Mouse (Mus musculus): ENCODE results near the gene Aif1l.

Aif1l gene

GRCm38 (mm10) chr2:31950058-31950871, at the start of gene Aif1l:
Gene Aif1l (plus strand): TSS chr2:31950139.
- peak; percentile 53 for DNase-seq (ENCODE audit: low read depth)

- DNase-seq (ENCODE audit: low read depth), result no peak
These were observed 49.0 kb upstream of the Aif1l start for GRCm38 (mm10) chr2:31900932-31901331.

- DNase-seq (ENCODE audit: low read depth), result no peak
These were observed 48.1 kb upstream of the Aif1l start for GRCm38 (mm10) chr2:31901659-31902362.

GRCm38 (mm10) chr2:31904089-31904488, 45.9 kb upstream of the Aif1l start:
- no peak for DNase-seq (ENCODE audit: low read depth)

- no peak for DNase-seq (ENCODE audit: low read depth)
These were observed 45.3 kb upstream of the Aif1l start for GRCm38 (mm10) chr2:31904622-31905021.

- no peak for DNase-seq (ENCODE audit: low read depth)
These were observed 44.3 kb upstream of the Aif1l start for GRCm38 (mm10) chr2:31905682-31906081.

- DNase-seq (ENCODE audit: low read depth), result no peak
These were observed 43.5 kb upstream of the Aif1l start for GRCm38 (mm10) chr2:31906407-31906806.

GRCm38 (mm10) chr2:31912575-31912974, 37.4 kb upstream of the Aif1l start:
- DNase-seq (ENCODE audit: low read depth), result no peak

- DNase-seq (ENCODE audit: low read depth), result peak; percentile 20
These were observed 35.7 kb upstream of the Aif1l start for GRCm38 (mm10) chr2:31914213-31914612.

- DNase-seq (ENCODE audit: low read depth), result peak; percentile 85
These were observed 34.8 kb upstream of the Aif1l start for GRCm38 (mm10) chr2:31915112-31915511.

- DNase-seq (ENCODE audit: low read depth), result peak; percentile 73
These were observed 32.3 kb upstream of the Aif1l start for GRCm38 (mm10) chr2:31917636-31918035.

GRCm38 (mm10) chr2:31923645-31924044, 26.3 kb upstream of the Aif1l start:
- DNase-seq (ENCODE audit: low read depth), result no peak

GRCm38 (mm10) chr2:31924811-31925210, 25.1 kb upstream of the Aif1l start:
- DNase-seq (ENCODE audit: low read depth), result no peak

GRCm38 (mm10) chr2:31925936-31926335, 24.0 kb upstream of the Aif1l start:
- no peak for DNase-seq (ENCODE audit: low read depth)

- peak; percentile 74 for DNase-seq (ENCODE audit: low read depth)
These were observed 20.3 kb upstream of the Aif1l start for GRCm38 (mm10) chr2:31929664-31930063.

- no peak for DNase-seq (ENCODE audit: low read depth)
These were observed 15.4 kb upstream of the Aif1l start for GRCm38 (mm10) chr2:31934551-31934950.

- no peak for DNase-seq (ENCODE audit: low read depth)
These were observed 14.9 kb upstream of the Aif1l start for GRCm38 (mm10) chr2:31935054-31935453.

GRCm38 (mm10) chr2:31938298-31938697, 11.6 kb upstream of the Aif1l start:
- DNase-seq (ENCODE audit: low read depth), result no peak

- DNase-seq (ENCODE audit: low read depth), result no peak
These were observed 6.9 kb upstream of the Aif1l start for GRCm38 (mm10) chr2:31943011-31943410.

- DNase-seq (ENCODE audit: low read depth), result no peak
These were observed 4.4 kb upstream of the Aif1l start for GRCm38 (mm10) chr2:31945580-31945979.

- no peak for DNase-seq (ENCODE audit: low read depth)
These were observed 1.5 kb upstream of the Aif1l start for GRCm38 (mm10) chr2:31948392-31948791.

GRCm38 (mm10) chr2:31948801-31949200, 1.1 kb upstream of the Aif1l start:
- no peak for DNase-seq (ENCODE audit: low read depth)

- DNase-seq (ENCODE audit: low read depth), result no peak
These were observed 1.0 kb downstream of the Aif1l start for GRCm38 (mm10) chr2:31950966-31951365.
